Mouse (Mus musculus): Measurements from ENCODE around the gene Bbox1. TPM values are rescaled to one million over a fixed set of nuclear protein-coding genes. Genes with fewer than 3 reads are reported as not detected.
A peak's percentile ranks its signal among the peaks of the same experiment; 100 is the strongest.

Bbox1 gene
- polyA plus RNA-seq, 1 experiment from 2014 or later: 0.17 TPM

DNA sequence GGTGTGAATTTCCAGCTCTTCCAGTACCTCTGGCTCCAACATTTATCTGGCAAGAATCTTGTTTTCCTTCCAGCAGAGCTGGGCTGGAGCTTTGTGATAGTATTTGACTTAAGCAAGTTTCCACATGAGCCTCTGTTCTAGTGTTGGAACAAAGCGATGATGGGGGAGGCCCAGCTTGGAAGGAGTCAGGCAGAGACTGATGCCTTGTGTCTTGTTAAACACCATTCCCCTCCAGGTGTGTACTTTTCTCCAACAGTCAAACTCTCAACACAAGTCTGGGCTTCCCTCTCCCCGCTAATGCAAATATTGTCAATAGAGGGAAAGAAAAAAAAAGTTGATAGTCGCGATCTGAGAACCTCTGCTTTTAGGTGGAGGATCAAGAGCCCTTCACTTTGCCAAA is 100.1 kb downstream of the Bbox1 start:
- Histone ChIP-seq H3K27me3 (ENCODE audit: insufficient read depth, low read length) (no peaks in the 10 kb centered on the region), H3K4me2 (ENCODE audit: low read length) (no peak overlapping the region)

More for the DNA sequence above, 100.1 kb downstream of the Bbox1 start:
- 69% methylated on average over 4 of the region's 4 CpGs for WGBS
- no peak overlapping the region for H3K4me3 ChIP-seq (replicated peaks; ENCODE audit: low read depth, low read length)
- H3K27ac ChIP-seq: peak overlapping the region; percentile 66
- no peak for ATAC-seq (replicated peaks; ENCODE audit: low FRiP score, low read depth)
- no peaks in the 10 kb centered on the region for H3K36me3 ChIP-seq (ENCODE audit: insufficient read depth, low read length)
- TF ChIP-seq CTCF (IDR thresholded peaks at IDR 0.05; ENCODE audit: low read depth): no peak
- no peak overlapping the region for H3K9ac ChIP-seq (ENCODE audit: low read depth, low read length)
- H3K9me3 ChIP-seq (replicated peaks; ENCODE audit: low read length): no peaks in the 10 kb centered on the region
- peaks cover 13% of the 10 kb centered on the region; the same call in 1 of the 2 replicates for H3K4me1 ChIP-seq (replicated peaks; ENCODE audit: insufficient read depth, low read length)
- no peak for DNase-seq (ENCODE audit: low spot score)

Other genes starting within 250 kb of the Bbox1 start
- gene Fibin, start 48.6 kb upstream of the Bbox1 start, polyA plus RNA-seq (2015; fragmentation: Nextera tagmentation; extraction: Ambion mirVana): 33.7 and 37.0 TPM in 2 replicates

Data from kidney, postnatal 0 days (tissue).